Mouse (Mus musculus) adrenal gland, postnatal 14 days (tissue): ENCODE measurements around the gene Duox2. TPM values are rescaled to one million over a fixed set of nuclear protein-coding genes. Genes with fewer than 3 reads are reported as not detected.
"Not testable (repeated sequence)": the region's sequence is repeated elsewhere in the genome, so short reads cannot be mapped to it uniquely, and the experiment has no call there.

Source experiments
- DNase-seq: peaks from one replicate; pipeline ENCODE4 v3.0.0; 2021; ENCODE audit warnings: mixed read lengths
- long read RNA-seq, 2 experiments: library from polyadenylated mRNA; stranded (forward); transcript quantifications; one replicate each; pipeline ENCODE4 v2.0.0; 2021
- total RNA-seq: library from RNA; stranded (reverse); gene quantifications from 2 replicates; pipeline ENCODE4 v1.2.3, GENCODE M21; 2021

Gene Duox2
- 0.07 and 0.11 TPM in 2 replicates for total RNA-seq
- long read RNA-seq, experiment 1: 0 reads
- long read RNA-seq, experiment 2: 0 reads

GRCm38 (mm10) chr2:122298096-122298499, at the start of gene Duox2:
Duox2 (minus strand) TSS chr2:122298449.
- DNase-seq: no peak

- DNase-seq: no peak
Measured at GRCm38 (mm10) chr2:122347257-122347656, 49.0 kb upstream of the Duox2 start.

DNA sequence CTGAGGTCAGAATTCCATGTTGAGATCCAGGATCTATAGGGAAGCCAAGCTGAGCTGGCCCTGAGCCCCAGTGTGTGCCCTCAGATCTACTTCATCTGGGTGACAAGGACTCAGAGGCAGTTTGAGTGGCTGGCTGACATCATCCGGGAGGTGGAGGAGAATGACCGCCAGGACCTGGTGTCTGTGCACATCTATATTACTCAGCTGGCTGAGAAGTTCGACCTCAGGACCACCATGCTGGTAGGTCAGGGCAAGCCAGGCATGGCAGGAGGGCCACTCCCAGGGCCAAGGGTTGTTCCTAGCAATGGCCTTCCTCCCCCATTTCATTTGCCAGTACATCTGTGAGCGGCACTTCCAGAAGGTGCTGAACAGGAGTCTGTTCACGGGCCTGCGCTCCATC, 47.9 kb upstream of the Duox2 start:
- not testable (repeated sequence) for DNase-seq

GRCm38 (mm10) chr2:122345106-122345893, 47.1 kb upstream of the Duox2 start:
- no peak for DNase-seq

DNA sequence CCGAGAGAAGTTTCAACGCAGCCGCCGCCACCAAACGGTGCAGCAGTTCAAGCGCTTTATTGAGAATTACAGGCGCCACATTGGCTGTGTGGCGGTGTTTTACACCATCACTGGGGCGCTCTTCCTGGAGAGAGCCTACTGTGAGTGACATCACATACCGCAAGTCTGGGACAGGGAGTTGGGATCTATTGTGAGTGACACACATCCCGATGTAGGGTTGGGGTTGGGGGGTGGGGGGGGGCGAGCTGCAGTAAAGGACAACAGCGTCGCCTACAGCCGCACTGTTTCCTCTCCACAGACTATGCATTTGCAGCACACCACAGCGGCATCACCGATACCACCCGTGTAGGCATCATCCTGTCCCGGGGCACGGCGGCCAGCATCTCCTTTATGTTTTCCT, 39.0 kb upstream of the Duox2 start:
- DNase-seq: no peak

GRCm38 (mm10) chr2:122334170-122334569, 35.9 kb upstream of the Duox2 start:
- DNase-seq: no peak

DNA sequence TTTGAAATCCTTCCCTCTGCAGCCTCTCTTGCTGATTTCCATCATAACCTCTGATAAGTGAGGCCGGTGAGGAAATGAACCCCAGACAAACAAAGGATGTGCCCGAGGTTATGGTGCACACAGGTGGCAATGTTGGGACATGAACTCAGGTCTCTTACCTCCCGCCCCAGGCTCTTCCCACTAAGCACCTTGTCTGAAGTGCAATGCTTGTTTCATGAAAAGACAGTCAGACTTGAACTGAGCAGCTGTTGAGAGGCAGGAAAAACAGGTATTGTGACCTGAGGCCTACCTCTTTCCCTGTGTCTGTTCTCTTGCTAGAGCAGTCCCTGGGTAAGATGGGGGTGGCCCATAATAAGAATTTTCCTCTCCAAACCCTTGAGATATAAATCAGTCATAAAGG, 34.0 kb upstream of the Duox2 start:
- no peak for DNase-seq

- DNase-seq: not testable (repeated sequence)
Measured at GRCm38 (mm10) chr2:122330317-122330716, 32.1 kb upstream of the Duox2 start.

- DNase-seq: no peak
Measured at GRCm38 (mm10) chr2:122327986-122328385, 29.7 kb upstream of the Duox2 start.

GRCm38 (mm10) chr2:122325361-122325760, 27.1 kb upstream of the Duox2 start:
- DNase-seq: no peak

DNA sequence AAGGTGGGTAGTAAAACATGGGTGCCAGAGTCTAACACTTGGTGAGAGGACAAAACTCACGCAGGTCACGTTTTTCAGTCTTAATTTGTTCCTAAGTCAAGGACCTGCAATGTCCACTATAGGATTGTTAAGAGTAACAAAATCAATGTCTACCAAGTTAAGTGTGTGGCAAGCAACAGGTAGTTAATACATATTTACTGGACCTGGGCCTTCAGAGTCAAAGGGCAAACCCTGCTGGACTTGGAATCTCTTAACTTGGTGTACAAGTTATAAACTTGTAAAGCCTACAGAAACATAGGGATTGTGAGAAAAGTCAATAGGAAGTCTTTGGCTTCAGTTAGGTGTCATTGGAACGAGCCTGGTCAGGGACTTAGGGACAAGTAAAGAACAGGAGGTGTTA, 26.3 kb upstream of the Duox2 start:
- DNase-seq: no peak

DNA sequence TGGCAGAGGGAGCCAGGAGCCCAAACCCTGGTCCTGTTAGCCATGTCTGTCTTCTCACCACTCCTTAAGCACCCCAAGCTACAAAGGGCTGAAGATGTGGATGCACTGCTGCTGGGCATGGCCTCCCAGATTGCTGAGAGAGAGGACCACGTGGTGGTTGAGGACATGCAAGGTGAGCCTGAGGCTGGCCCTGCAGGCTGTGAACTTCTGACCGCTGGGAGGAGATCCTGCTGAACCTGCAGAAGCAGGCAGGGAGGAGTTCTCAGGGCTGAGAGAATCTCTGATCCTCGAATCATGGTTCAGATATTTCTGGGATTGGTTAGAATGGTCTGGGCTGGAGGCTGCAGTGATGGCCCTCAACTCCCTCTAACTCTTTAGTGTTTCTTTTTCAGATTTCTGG, 25.7 kb upstream of the Duox2 start:
- DNase-seq: no peak

- DNase-seq: no peak
Measured at GRCm38 (mm10) chr2:122317384-122317783, 19.1 kb upstream of the Duox2 start.

GRCm38 (mm10) chr2:122315372-122315771, 17.1 kb upstream of the Duox2 start, which contains the start of gene Duox1:
Duox1 (plus strand) TSS chr2:122315672.
- DNase-seq: no peak

GRCm38 (mm10) chr2:122313536-122313935, 15.3 kb upstream of the Duox2 start, which contains the start of gene Duoxa1:
Duoxa1 (minus strand) TSS chr2:122313730.
- peak; percentile 24 for DNase-seq

GRCm38 (mm10) chr2:122312722-122313417, 14.6 kb upstream of the Duox2 start:
- peak; percentile 67 for DNase-seq

GRCm38 (mm10) chr2:122311561-122311960, 13.3 kb upstream of the Duox2 start:
- no peak for DNase-seq

- no peak for DNase-seq
Measured at GRCm38 (mm10) chr2:122309647-122310046, 11.4 kb upstream of the Duox2 start.

DNA sequence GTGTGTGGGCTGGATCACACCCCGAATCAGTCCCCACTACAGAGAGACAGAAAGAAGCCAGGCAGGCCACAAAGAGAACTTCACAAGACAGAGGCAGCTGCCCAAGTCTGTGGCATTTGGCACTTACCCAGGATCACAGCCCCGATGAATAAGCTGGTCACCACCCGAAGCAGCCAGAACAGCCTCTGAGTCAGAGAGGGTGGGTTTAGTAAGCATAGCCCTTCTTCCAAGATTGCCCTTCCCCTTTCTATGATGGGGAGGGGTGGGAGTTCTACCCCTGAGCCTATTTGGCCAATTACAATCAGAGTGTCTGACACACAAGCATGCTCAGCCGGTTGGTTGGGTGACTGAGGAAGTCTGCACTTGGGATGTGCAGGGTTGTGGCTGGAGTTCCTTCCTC, 7.9 kb upstream of the Duox2 start:
- DNase-seq: peak; percentile 69

- DNase-seq: no peak
Measured at GRCm38 (mm10) chr2:122305097-122305892, 7.0 kb upstream of the Duox2 start.

DNA sequence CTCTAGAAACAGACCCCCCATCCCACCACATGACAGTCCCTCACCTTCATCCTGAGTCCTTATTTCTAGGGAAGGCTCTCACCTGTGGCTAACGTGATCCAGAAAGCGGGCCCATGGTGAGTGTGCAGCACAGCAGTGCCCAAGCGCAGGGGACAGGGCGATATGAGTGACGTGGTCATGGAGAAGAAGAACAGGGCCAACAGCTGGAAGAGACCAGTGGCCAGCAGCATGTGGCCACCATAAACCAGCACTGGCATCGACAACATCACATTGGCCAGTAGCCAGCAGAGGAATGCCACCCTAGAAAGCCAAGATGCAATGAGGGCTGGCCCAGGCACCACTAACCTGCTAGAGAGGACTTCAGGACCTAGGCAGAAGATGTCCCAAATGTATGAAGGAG, 6.3 kb upstream of the Duox2 start:
- DNase-seq: no peak

DNA sequence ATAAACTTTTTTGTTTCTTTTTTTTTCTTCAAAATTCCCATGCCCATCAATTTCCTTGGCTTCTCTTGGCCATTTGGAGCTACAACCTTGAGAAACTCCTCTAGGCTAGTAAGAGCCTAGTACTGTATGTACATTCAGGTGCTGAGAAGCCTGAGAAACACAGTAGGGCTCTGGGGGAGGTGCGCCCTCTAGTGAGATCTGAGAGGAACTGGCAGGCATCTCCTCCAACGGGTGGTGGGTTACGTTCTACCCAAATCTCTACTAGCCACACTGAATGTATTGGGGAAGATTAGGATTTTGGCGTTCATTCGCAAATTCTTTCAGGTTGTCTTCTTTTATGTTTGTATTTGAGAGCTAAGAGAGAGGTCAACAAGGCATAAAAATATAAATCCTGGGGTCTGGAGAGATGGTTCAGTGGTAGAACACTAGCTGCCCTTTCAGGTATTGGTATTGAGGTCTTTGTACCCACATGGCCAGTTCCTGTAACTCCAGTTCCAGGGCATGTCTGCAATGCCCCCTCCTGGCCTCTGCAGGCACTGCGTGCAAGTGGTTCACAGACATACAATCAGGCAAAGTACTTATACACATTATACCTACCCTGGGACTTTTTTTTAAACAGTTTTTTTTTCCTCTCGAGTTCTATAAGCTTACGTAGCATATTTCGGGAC, 4.5 kb upstream of the Duox2 start:
- peak; percentile 73 for DNase-seq
